Mouse (Mus musculus) ZHBTc4 (cell line): ENCODE measurements around the gene Lama2.

Experiments used
- DNase-seq: peaks from one replicate; pipeline ENCODE4 v3.0.0-alpha.2; 2011; ENCODE audit warnings: low read depth, low spot score

The Lama2 gene

DNA sequence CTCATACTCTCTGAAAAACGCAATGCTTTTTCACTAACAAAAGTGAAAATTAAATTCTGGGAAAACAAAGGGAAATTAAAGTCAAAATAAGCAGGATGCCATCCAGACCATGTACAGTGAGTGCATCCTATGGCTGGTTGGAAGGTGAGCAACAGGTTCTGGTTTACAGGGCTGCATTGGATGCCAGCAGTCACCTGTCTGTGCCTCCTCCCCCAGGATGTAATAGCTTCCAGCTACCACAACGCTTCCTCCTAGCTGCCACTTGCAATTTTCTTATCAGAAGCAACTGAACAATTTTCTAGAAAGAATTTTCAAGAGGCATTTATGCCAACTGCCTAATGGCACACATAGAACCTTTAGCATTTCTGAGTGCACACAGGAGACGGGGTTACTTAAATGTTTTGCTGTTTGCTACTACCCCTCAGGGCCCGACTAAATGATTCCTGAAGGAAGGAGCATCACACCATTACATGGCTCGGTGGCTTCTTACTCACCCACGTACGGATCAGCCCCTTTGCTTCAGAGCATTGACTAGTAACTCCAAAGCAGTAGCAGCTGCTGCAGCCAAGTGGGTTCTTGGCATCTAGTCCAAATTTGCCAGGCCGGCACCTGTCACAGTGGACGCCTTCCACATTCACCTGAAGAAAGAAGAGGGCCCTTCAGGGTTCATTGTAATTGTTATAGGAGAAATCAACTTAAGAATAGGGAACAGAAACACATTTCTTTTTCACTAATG, 430.8 kb downstream of the Lama2 start:
- DNase-seq = no peak

DNA sequence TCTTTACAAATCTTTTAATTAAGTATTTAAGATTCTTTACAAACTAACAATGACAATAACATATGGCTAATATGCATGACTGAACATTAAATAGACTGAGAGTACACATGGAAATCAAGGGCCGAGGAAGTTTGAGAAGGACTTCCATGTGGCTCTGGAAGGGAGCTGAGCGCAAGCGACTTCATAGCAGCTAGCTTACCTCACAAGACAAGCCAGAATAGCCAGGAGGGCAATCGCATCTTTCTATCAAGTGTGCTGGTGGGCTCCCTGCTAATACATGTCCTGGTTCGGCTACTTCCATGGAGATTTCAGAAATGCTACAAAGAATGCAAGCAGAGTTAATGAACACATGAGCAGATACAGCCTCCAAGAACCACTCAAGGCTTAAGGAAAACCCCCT, 435.4 kb downstream of the Lama2 start:
- no peak for DNase-seq

DNA sequence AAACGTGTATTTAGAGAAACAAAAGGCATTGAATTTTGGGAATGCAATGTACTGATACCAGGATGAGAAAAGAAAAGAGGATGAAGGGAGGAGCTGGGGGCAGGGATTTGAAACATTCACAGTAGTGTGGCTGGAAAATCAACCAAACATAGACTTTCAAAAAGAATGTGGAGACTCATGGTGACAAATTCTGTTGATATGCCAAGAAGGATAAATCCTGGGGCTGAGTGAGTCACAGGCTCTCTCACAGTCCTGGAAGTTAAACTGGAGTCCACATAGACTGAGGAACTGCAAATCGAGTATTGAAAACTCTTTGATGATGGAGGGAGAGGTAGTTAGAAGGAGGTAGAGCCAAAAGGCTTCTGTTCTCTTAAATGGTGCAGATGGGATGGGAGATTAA, 445.3 kb downstream of the Lama2 start:
- DNase-seq = no peak

DNA sequence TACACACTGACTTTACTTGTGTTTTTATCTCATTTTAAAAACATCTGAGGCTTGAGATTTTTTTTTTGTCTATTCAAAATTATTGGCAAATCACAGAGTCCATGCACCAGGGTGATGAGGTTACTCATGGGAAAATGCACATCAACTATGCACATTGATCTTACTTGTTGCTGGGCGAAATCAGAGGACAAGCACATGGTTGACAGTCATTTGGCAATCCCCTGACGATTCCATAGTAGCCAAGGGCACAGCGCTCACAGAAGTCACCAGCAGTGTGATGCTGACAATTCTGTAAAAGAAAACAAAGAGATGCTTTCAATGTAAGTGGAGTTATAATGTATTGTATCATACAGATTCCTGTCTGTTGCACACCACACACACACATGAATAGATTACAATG, 454.8 kb downstream of the Lama2 start:
- no peak for DNase-seq

DNA sequence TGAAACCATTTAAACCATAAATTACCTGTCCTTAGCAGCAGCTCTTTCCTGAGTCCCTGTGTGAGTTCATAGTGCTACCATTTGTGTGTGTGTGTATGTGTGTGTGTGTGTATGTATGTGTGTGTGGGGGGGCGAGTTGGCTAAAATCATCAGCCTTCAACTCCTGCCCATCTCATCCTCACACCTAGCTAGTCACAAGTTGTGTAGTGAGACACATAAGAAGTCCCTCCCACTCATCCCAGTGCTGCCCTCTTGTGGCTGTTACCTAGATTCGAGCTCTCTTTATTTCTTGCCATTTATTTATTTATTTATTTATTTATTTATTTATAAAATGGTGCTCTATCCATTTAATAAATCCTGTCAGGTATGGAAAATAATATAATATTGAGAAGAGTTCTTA, 457.2 kb downstream of the Lama2 start:
- DNase-seq = peak; percentile 71

DNA sequence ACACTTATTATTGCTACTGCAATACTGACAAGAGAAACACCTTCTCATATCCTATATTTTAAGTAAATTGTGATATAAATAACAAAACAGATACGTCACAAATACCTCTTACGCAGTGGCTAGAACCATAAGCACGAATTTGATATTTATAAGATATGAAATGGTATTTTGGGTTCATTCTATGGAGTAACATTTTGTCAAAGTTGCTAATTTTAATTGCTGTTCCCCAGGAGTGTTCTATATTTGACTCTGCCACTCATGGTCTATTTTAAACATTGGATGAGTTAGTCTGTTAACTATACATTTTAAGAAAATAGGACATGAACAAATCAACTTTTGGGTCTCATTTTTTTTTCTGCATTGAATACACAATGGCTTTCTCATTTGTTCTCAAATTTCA, 469.3 kb downstream of the Lama2 start:
- no peak for DNase-seq

DNA sequence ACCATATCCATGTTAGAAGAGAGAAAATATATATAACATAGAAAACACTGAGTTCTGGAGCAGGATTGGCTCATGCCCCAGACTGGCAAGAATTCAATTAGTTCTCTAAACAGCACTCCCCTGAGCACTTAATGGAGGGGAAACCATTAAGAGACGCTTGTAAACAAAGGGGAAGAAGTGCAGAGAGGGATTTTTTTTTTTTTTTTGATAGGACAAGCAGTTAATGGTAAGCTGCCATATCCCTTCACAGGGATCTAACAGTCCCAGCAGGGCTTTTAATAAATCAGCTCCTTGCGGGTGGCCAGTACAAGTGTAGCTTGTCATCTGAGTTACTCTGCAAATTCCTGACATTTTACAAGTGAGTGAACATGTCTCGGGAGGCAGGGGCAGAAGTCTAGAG, 479.1 kb downstream of the Lama2 start:
- DNase-seq = no peak

DNA sequence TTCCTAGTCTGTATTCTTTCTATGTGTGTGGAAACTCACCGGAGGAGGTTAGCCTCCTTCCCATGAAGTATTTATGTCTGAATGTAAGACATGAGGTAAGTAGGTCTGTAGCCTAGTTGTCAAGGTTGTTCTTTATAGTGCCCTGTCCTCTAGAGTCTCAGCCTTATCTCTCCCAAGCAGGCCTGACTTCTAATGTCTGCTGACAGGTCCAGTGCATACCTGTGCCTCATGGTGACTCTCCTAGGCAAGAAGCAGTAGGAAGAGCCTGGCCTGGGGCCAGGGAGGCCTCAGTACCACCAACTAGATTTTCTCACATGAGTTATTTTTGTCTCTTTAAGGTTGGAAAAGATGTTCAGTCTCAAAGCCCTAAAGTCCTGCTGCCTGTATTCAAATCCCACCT, 483.8 kb downstream of the Lama2 start:
- no peak for DNase-seq

DNA sequence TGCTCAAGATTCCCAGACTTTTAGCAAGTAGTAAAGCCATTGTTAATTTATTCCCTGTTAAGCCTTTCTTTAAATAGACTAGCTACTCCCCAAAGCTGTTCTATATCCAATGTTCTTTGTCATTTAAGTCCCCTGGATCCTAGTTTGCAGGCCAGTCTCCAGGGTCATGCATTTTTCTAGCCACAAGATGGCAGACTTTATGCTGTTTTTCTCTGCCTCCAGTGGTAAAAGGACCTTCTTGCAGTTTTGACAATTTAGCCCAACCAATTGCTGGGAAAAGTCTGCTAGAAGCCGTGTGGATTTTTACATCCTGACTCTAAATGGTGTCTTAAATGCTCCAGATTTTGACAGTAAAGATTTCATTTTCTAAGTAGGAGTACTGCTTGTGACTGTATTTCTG, 486.4 kb downstream of the Lama2 start:
- peak; percentile 79 for DNase-seq

DNA sequence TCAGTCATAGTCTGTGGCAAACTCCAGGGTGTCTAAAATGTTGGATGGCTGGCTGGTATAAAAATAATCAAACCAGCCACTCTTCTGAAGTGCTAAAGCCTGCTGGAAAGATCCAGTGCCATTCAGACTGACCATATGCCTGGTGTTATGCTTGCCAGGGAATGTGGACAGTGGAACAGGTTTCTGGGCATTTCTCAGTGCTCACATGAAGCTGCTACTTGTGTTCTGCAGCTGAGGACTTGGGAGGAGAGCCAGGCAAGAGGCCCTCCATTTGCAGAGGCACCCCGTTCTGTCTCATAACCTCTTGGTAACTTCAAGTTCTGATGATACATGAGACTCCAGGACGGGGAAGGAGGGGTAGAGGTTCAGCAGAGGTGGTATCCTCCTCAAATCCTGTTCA, 492.1 kb downstream of the Lama2 start:
- no peak for DNase-seq

DNA sequence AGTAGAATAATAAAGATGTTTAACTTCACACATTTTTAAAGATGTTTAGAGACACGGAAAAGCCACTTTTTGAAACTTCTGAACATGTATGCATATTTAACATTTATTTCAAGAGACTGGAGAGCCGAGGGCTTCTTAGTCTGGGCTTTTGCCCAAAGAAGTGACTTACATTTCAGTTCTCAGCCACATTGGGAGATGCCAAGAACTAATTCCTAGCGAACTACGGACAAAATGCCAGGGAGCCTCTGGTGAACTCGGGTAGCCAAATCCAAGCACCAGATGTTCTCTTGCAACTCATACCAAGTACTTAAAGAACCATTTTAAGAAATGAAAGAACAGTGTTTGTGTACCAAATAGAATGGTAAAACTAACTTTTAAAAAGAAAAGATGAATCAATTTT, 495.8 kb downstream of the Lama2 start:
- DNase-seq = no peak

DNA sequence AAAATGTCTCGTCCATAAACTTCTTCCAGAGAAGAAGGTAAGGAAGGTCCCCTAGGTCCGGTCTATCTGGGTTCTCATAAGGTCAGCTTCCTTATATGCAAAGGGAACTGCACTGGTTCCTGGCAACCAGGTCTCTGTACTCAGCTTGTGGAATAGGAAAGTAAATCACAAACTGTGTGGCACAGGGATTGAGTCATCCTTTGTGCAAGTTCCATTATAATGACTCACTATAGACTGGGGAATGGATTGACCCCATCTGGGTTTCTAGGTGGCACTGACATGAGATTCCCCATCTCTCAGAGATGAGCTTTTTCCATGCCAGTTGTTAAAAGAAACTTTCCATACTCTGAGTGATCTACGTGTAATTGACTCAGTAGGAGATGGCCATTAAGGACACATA, 501.7 kb downstream of the Lama2 start:
- no peak for DNase-seq

DNA sequence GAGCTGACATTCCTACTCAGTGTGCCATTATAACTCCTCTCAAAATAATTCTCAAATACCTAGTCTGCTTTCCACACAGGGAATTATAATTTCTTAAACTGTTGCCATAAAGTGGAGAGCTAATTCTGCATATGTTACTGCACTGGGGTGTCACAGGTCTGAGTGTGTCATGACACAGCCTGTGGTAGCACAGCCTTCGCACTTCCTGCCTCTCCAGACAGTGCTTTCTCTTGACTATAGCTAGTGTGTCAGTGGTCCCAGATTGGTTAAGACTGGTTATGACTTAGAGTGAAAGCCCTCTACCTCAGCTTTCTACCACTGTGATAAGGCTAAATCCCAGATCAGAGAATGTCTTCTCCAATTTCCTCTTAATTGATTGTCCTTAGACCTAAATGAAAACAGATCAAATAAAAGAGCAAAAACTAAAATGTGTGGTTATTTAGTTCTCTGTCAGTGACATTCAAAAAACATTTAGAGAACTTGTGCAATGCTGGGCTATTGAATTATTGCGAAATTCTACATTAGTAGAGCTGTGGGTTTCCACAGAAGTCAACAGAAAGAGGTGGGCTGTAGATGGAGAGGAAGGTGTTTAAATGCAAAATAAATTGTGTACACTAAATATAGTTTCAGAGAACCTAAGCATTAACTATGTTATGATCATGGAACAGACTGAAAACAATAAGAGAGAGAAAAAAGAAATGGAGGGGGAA, 502.5 kb downstream of the Lama2 start:
- no peak for DNase-seq

DNA sequence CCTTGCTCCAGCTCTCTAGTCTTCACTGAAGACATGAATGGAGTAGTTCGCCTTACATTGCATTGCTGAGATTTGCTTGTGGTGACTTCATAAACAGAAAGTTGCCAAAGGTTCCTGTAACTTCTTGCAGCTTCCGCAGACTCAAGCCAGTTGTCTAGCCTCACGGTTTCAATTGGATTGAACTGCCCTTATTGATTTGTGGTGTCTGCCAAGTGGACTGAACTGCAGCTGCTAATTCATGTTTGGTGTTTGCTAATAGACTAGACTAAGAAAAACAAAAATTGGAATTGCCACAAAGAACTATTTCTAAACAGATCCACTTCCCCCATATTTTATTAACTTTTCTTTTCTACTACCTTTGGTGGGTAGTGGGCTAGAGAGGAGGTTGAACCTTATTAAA, 505.4 kb downstream of the Lama2 start:
- DNase-seq = no peak

DNA sequence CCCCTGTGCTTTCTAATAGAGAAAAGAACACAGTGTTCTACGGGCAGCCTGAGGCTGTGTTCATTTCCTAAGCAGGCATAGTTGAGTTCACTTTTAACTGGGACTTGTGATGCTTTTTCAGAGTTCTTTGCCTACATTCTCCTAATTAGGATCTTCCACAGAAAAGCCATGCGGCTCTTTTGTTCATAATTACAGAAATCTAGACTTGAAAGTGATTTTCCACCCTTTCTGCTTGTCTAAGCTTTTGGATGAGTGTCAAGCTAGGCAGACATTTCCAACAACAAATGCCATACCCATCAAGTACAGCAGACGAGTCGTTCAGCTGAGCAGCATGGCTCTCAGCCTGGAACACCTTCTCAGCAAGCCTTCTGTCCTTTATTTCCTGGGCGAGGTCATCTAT, 515.7 kb downstream of the Lama2 start:
- DNase-seq = no peak

DNA sequence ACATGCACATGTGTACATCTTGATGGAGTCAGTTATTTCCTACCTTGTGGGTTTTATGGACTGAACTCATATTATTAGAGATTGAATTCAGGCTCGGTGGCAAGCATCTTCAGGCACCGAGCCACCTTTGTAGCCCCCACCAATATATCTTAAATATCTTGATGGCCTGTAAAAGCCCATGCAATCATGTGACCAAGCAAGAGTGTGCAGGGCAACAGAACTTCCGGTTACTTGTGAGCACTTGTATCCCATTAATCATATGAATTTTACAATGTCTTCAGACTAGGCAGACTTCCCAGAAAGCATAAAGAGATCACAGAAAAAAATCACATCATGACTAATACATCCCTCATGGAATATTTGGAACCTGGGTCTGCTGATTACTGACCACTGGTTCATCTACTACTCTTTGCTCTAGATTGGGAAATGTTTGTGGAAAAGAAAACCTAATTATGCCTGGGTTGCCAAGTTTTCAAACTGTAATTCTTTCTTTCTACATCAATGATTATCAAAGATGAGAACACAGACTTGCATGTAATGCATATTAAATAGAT, 517.7 kb downstream of the Lama2 start:
- no peak for DNase-seq

DNA sequence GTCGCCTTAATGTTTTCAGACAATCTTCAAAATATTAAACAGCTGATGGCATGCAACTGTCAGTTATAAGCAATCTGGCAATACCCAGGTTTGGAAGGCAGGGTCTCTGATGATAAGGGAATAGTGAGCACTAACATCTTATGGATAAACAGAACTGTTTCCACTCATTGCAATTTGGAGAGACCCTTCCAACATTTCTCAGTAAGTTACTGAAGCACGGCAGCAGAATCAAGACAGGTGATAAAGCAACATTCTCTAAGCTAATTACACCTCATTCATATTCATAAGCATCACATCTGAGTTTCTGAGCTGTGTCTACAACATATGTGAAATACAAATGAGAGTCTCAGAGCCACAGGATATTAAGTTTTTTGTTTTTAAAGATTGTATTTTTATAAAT, 542.4 kb downstream of the Lama2 start:
- no peak for DNase-seq

DNA sequence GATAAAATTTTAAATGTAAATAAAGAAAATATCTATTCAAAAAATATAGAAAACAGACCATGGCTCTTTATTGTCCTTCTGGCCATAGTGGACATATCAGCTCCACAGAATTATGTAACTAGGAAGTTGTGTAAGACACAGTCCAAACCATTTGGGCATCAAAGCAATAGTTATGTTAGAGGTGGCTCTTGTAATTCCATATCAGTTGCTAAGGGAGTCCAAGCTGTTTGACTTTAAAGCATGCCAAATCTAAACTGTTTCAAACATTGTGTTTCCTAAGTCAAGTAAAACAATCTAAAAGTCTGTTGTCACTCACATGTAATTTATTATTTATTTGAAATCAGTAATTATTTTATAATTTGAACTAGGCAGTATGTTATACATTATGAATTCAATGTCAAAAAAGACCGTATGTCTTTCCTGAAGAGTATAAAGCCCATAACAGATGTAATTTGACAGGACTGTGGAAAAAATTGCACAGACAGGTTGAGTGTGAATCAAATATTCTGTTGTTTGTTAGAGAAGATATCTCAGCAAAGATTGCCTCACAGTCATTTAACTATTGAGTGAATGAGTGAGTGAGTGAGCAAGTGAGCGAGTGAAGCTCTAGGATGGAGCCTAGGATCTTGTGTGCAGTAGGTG, 550.6 kb downstream of the Lama2 start:
- no peak for DNase-seq

DNA sequence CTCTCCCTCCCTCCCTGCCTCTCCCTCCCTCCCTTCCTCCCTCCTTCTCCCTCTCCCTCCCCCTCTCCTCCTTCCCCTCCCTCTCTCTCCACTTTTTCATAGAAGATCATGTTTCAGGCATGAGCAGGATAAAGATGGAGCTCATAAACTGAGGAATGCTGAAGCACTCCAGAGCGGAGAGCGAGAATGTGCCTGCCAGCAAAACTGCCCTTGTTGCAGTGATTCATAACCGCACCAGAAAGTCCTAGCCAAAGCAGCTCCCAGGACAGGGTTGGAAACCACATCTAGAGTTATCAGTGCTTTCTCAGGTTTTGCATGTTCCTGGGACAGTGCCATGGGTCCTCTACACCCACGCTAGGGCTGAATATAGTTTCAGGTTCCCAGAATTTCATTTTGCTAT, 555.9 kb downstream of the Lama2 start:
- DNase-seq = no peak

DNA sequence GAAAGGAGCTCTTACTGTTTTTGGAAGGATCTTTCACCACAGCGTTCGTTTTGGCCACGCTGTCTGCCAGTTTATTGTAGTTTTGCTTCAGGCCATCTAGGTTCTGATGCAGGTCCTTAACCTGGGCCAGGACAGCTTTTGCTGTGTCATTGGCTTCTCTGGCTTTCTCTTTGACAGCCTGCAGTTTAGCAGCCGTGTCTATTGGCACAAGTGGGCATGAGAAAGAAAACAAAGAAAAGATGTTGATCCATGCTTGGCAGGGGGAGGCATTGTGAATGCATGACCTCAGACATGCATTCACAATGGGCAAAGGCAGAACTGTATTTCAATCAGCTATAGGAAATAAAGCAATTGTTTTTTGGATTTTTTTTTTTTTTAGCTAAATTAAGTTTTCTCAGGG, 565.1 kb downstream of the Lama2 start:
- no peak for DNase-seq

DNA sequence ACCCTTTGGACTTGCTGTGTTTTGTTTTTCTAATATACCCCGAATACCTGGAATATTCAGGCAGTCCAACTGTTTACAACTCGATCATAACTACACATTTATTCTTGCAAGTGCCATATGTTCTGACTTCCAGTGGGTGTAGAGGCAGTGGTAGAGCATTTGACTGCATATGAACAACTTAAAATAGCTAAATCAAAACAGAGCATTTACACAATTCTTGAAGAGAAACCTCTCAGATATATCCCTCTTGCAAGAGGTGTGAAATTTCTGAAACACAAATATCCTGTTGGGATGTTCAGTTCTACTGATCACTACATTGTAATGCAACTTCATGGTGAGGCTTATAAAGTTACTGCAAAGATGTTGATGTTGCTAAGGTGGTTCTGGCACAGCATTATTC, 572.4 kb downstream of the Lama2 start:
- no peak for DNase-seq

DNA sequence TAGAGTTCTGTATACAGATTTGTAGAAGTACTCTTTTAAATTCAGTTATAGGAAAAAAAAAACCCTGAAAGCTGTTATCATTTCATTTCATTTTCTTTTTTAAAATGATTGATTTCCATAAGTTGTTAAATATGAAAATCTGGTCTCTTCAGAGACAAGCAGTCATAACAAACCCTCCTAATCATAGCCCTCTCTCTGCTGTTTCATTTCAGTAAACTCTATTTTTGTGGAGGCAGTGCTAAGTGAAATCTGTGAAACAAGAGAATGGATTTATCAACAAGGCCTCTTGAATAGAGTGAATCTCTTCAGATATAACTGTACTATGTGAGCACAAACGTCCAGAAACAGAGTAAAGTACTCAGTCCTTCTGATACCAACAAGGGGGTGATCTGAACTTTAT, 577.7 kb downstream of the Lama2 start:
- DNase-seq = no peak

DNA sequence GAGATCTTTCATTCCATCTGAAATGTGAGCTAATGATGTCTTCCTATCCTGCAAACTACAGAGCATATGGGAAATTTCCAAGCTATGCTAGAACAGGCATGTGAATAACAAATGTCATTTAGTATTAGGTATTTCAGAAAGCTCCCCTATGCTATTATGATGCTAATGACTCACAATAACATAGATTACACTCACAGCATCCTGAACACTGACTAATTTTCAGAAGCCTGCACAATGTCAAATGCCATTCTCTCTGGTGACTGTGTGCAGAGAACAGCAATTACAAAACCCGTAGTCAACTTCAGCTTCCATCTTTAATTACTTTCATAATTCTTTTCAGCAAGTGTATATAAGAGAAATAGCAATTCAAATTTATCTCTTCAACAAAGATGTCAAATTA, 596.9 kb downstream of the Lama2 start:
- no peak for DNase-seq
